Mouse (Mus musculus) CH12.LX (cell line): ENCODE results near the gene Mmab. TPM values are rescaled to one million over a fixed set of nuclear protein-coding genes. Genes with fewer than 3 reads are reported as not detected.

ENCODE experiments used
- DNase-seq: peaks from one replicate; pipeline ENCODE4 v3.0.0-alpha.2; 2013; ENCODE audit errors: extremely low read depth
- H3K27ac ChIP-seq: 2 replicates; pipeline ENCODE4 v1.5.1; 2012; ENCODE audit warnings: low read depth, mild to moderate bottlenecking, control low read depth, moderate library complexity; ENCODE audit not compliant: insufficient read depth
- H3K27me3 ChIP-seq: replicated peaks from 2 replicates; pipeline ENCODE3; 2012; ENCODE audit warnings: inconsistent platforms
- H3K36me3 ChIP-seq, 2 experiments: replicated peaks in 1 of 2; 2 replicates each; pipeline versions ENCODE3 to v1.6.1; 2012; ENCODE audit warnings: inconsistent platforms in 1 of 2, low read length in 1 of 2, mild to moderate bottlenecking in 1 of 2, mixed read lengths in 1 of 2, moderate library complexity in 1 of 2; ENCODE audit not compliant: control insufficient read depth in 1 of 2, insufficient read depth in 1 of 2
- H3K4me1 ChIP-seq, 2 experiments: 2 replicates each; pipeline ENCODE4 v1.6.1; 2012; ENCODE audit warnings: inconsistent platforms in 1 of 2, moderate library complexity in 1 of 2; ENCODE audit not compliant: insufficient read depth in 2 of 2, control insufficient read depth in 1 of 2
- H3K4me2 ChIP-seq: 2 replicates; pipeline ENCODE4 v1.6.1; 2012; ENCODE audit warnings: low read depth, mild to moderate bottlenecking, control low read depth; ENCODE audit not compliant: poor library complexity, insufficient read depth, severe bottlenecking
- H3K4me3 ChIP-seq, 3 experiments: fragments of 150-350 bp in 1 of 3; sonication (generic) in 1 of 3; replicated peaks in 1 of 3; 2 replicates each; pipeline versions ENCODE3 to v1.5.1; 2011 to 2012; ENCODE audit warnings: low read depth in 2 of 3, low read length in 2 of 3, mild to moderate bottlenecking in 2 of 3, moderate library complexity in 2 of 3, control low read depth in 1 of 3, improper control_type of control experiment in 1 of 3, inconsistent platforms in 1 of 3, mixed read lengths in 1 of 3; ENCODE audit not compliant: poor library complexity in 1 of 3
- H3K79me2 ChIP-seq: replicated peaks from 2 replicates; pipeline ENCODE4 v1.6.1; 2012; ENCODE audit warnings: mild to moderate bottlenecking, moderate library complexity; ENCODE audit not compliant: control insufficient read depth, poor library complexity, insufficient read depth, severe bottlenecking; ENCODE audit errors: extremely low read depth
- H3K9ac ChIP-seq: 2 replicates; pipeline ENCODE4 v1.6.1; 2012; ENCODE audit warnings: low read depth, mild to moderate bottlenecking, control low read depth, moderate library complexity; ENCODE audit not compliant: insufficient read depth
- H3K9me3 ChIP-seq: replicated peaks from 2 replicates; pipeline ENCODE3; 2012; ENCODE audit warnings: low read length, inconsistent platforms, mixed read lengths
- CTCF ChIP-seq, 2 experiments: IDR thresholded peaks in 1 of 2; conservative IDR thresholded peaks in 1 of 2; 2 replicates each; pipeline ENCODE4 v1.5.1; 2011 to 2012; ENCODE audit warnings: low read depth in 2 of 2, low read length in 2 of 2, improper control_type of control experiment in 1 of 2, inconsistent platforms in 1 of 2, mild to moderate bottlenecking in 1 of 2, moderate library complexity in 1 of 2
- GABPA ChIP-seq: IDR thresholded peaks from 2 replicates; pipeline ENCODE4 v1.6.1; 2012; ENCODE audit warnings: low read depth, low read length, improper control_type of control experiment, inconsistent platforms; ENCODE audit not compliant: insufficient replicate concordance
- MAFK ChIP-seq: IDR thresholded peaks from 2 replicates; pipeline ENCODE4 v1.6.1; 2011; ENCODE audit warnings: low read length, improper control_type of control experiment; ENCODE audit not compliant: insufficient replicate concordance
- MAX ChIP-seq: IDR thresholded peaks from 2 replicates; pipeline ENCODE4 v1.6.1; 2011; ENCODE audit warnings: low read length, improper control_type of control experiment
- NELFE ChIP-seq: IDR thresholded peaks from 2 replicates; pipeline ENCODE4 v1.6.1; 2011; ENCODE audit warnings: low read depth, low read length, improper control_type of control experiment
- RAD21 ChIP-seq: IDR thresholded peaks from 2 replicates; pipeline ENCODE4 v1.6.1; 2011; ENCODE audit warnings: low read depth, mild to moderate bottlenecking, low read length, improper control_type of control experiment, moderate library complexity
- SIN3A ChIP-seq: IDR thresholded peaks from 2 replicates; pipeline ENCODE4 v1.6.1; 2012; ENCODE audit warnings: low read length, improper control_type of control experiment, inconsistent platforms
- SMC3 ChIP-seq: IDR thresholded peaks from 2 replicates; pipeline ENCODE4 v1.6.1; 2011; ENCODE audit warnings: low read depth, low read length, improper control_type of control experiment
- TCF12 ChIP-seq: IDR thresholded peaks from 2 replicates; pipeline ENCODE4 v1.6.1; 2014; ENCODE audit warnings: low read depth, mild to moderate bottlenecking, inconsistent platforms, low read length, improper control_type of control experiment
- UBTF ChIP-seq: IDR thresholded peaks from 2 replicates; pipeline ENCODE4 v1.6.1; 2012; ENCODE audit warnings: low read depth, mild to moderate bottlenecking, inconsistent platforms, low read length, improper control_type of control experiment, moderate library complexity
- USF1 ChIP-seq: IDR thresholded peaks from 2 replicates; pipeline ENCODE4 v1.6.1; 2014; ENCODE audit warnings: low read depth, mild to moderate bottlenecking, inconsistent platforms, low read length, improper control_type of control experiment
- ZNF384 ChIP-seq: IDR thresholded peaks from 2 replicates; pipeline ENCODE4 v1.6.1; 2012; ENCODE audit warnings: low read depth, low read length, improper control_type of control experiment, inconsistent platforms
- dilution Hi-C: fragments of 300-500 bp; cut with MboI; formaldehyde crosslinking; loops from 2 replicates; pipeline ENCODE4 v1.14.3; 2020; ENCODE audit warnings: low sequenced_read_pairs; ENCODE audit not compliant: extremely low pct_unique_long_range_greater_than_20kb, extremely low pct_ligation_motif_present
- in situ Hi-C: fragments of 300-500 bp; cut with MboI; formaldehyde crosslinking; loops from 3 replicates; pipeline ENCODE4 v1.14.3; 2019; ENCODE audit warnings: low sequenced_read_pairs, low pct_ligation_motif_present, low pct_unique_long_range_greater_than_20kb, mixed read lengths
- polyA plus RNA-seq: library from polyadenylated mRNA; unstranded; fragments of >175 nt; gene quantifications from 2 replicates; pipeline ENCODE4 v1.2.1, GENCODE M21; 2012; ENCODE audit warnings: low read depth; ENCODE audit not compliant: insufficient read length
- total RNA-seq, 2 experiments: library from RNA; depleted of rRNA; stranded (reverse); fragments of 300-350 nt in 1 of 2; fragments of >200 nt in 1 of 2; gene quantifications; 2 replicates each; pipeline ENCODE4 v1.2.3; 2012 to 2014

Gene Mmab
- total and polyA plus RNA-seq, 3 experiments = 9.3 to 14.4 (median 10.9) TPM

- H3K9me3 ChIP-seq = no peaks in the 10 kb centered on the region
- no peak for TF ChIP-seq USF1
- TF ChIP-seq GABPA = no peak
- TF ChIP-seq SMC3 = peak; percentile 85
- TF ChIP-seq TCF12 = no peak
- TF ChIP-seq NELFE = no peak; the same call in 1 of the 2 replicates
- TF ChIP-seq MAX = no peak
- no peak for TF ChIP-seq SIN3A
- TF ChIP-seq UBTF = no peak
- TF ChIP-seq CTCF (conservative IDR thresholded peaks at IDR 0.05 in 1 of 2, IDR thresholded peaks at IDR 0.05 in 1 of 2; ENCODE audit: low read depth in 2 of 2, low read length in 2 of 2) = peak; percentile 80 to 88
- peak; percentile 50 for TF ChIP-seq RAD21
- TF ChIP-seq MAFK = no peak
- TF ChIP-seq ZNF384 = peak; percentile 22; the same call in 1 of the 2 replicates
- in situ Hi-C loops (loop anchor here (5.0 kb wide), 1 partner anchor 61 kb away; no protein-coding TSS in a partner anchor), dilution Hi-C loops (no loop called here)
- H3K4me1 ChIP-seq = peaks cover 4 to 25% of the 10 kb centered on the region in 2 experiments
- H3K79me2 ChIP-seq = peaks cover 22% of the 10 kb centered on the region
- H3K36me3 ChIP-seq = peaks cover 36 to 51% of the 10 kb centered on the region in 2 experiments
- H3K4me3 ChIP-seq = no peak overlapping the region
- H3K4me2 ChIP-seq = no peak overlapping the region
- peak; percentile 45 for DNase-seq
- no peak overlapping the region for H3K9ac ChIP-seq
- H3K27me3 ChIP-seq = no peaks in the 10 kb centered on the region
- H3K27ac ChIP-seq = no peak overlapping the region
Measured at GRCm38 (mm10) chr5:114383184-114383904, 60.5 kb downstream of the Mmab start.

Other genes starting within 250 kb of the Mmab start
- gene Foxn4, start 170.3 kb downstream of the Mmab start, total RNA-seq (2012; rRNA removed) = not detected in 2 replicates
- not detected in 2 replicates for gene Foxn4, start 170.3 kb downstream of the Mmab start, total RNA-seq (2014; rRNA removed)
- 0.23 and 0.34 TPM in 2 replicates for gene Foxn4, start 170.3 kb downstream of the Mmab start, polyA plus RNA-seq
- gene Myo1h, start 154.9 kb downstream of the Mmab start, total RNA-seq (2012; rRNA removed) = 3.9 and 4.4 TPM in 2 replicates
- 1.1 and 1.3 TPM in 2 replicates for gene Myo1h, start 154.9 kb downstream of the Mmab start, total RNA-seq (2014; rRNA removed)
- gene Myo1h, start 154.9 kb downstream of the Mmab start, polyA plus RNA-seq = 1.8 and 2.6 TPM in 2 replicates
- 39.5 and 41.2 TPM in 2 replicates for gene Kctd10, start 63.6 kb downstream of the Mmab start, total RNA-seq (2012; rRNA removed)
- gene Kctd10, start 63.6 kb downstream of the Mmab start, total RNA-seq (2014; rRNA removed) = 38.0 and 39.3 TPM in 2 replicates
- 32.6 and 37.5 TPM in 2 replicates for gene Kctd10, start 63.6 kb downstream of the Mmab start, polyA plus RNA-seq
- gene Ube3b, start 63.5 kb downstream of the Mmab start, total RNA-seq (2012; rRNA removed) = 19.9 and 22.1 TPM in 2 replicates
- gene Ube3b, start 63.5 kb downstream of the Mmab start, total RNA-seq (2014; rRNA removed) = 9.5 and 11.7 TPM in 2 replicates
- gene Ube3b, start 63.5 kb downstream of the Mmab start, polyA plus RNA-seq = 21.1 and 29.8 TPM in 2 replicates
- 21.4 and 24.2 TPM in 2 replicates for gene Mvk, start 209 bp upstream of the Mmab start, total RNA-seq (2012; rRNA removed)
- 26.3 and 27.9 TPM in 2 replicates for gene Mvk, start 209 bp upstream of the Mmab start, total RNA-seq (2014; rRNA removed)
- 20.1 and 21.0 TPM in 2 replicates for gene Mvk, start 209 bp upstream of the Mmab start, polyA plus RNA-seq
- not detected in 2 replicates for gene Fam222a, start 124.0 kb upstream of the Mmab start, total RNA-seq (2012; rRNA removed)
- gene Fam222a, start 124.0 kb upstream of the Mmab start, total RNA-seq (2014; rRNA removed) = not detected in 2 replicates
- gene Fam222a, start 124.0 kb upstream of the Mmab start, polyA plus RNA-seq = 0.13 and 0.14 TPM in 2 replicates
- gene Trpv4, start 214.4 kb upstream of the Mmab start, total RNA-seq (2012; rRNA removed) = 0.13 TPM in 1 of 2 replicates, not detected in the other
- not detected in 2 replicates for gene Trpv4, start 214.4 kb upstream of the Mmab start, total RNA-seq (2014; rRNA removed)
- gene Trpv4, start 214.4 kb upstream of the Mmab start, polyA plus RNA-seq = 0.22 and 0.24 TPM in 2 replicates
- 25.5 and 28.3 TPM in 2 replicates for gene Gltp, start 246.9 kb upstream of the Mmab start, total RNA-seq (2012; rRNA removed)
- 23.6 and 23.8 TPM in 2 replicates for gene Gltp, start 246.9 kb upstream of the Mmab start, total RNA-seq (2014; rRNA removed)
- gene Gltp, start 246.9 kb upstream of the Mmab start, polyA plus RNA-seq = 90.4 and 98.4 TPM in 2 replicates